Mouse (Mus musculus) neutrophil, adult 59 days (primary cell): ENCODE results near the gene S100a5. TPM values are rescaled to one million over a fixed set of nuclear protein-coding genes. Genes with fewer than 3 reads are reported as not detected.

Experiments
- total RNA-seq, 2 experiments: library from RNA; stranded (reverse); gene quantifications; 1 replicate in 1 of 2; 2 replicates in 1 of 2; pipeline ENCODE4 v1.2.4; 2023

The S100a5 gene
- total RNA-seq: not detected

DNA sequence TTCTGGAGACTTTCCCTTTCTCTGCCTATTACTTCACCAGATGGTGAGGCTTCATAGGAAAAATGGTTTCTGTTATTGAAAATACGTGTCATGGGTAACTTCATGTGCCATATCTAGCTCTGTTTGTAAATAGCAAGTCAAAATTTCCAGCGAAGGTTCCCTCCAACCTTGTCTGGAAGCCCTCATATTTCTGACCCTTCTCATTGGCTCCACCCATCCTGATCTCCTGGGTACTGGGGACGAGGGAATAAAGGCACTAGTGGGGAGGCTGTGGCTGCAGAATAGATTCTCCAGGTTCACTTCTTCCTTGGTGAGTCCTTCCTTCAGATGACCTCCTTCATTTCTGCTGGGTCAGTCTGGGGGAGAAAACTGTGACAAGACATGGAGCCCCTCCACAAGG lies at the start of gene S100a5:
Gene S100a5, plus strand, starts transcription at position 301 of the 400 bp plus-strand sequence.

DNA sequence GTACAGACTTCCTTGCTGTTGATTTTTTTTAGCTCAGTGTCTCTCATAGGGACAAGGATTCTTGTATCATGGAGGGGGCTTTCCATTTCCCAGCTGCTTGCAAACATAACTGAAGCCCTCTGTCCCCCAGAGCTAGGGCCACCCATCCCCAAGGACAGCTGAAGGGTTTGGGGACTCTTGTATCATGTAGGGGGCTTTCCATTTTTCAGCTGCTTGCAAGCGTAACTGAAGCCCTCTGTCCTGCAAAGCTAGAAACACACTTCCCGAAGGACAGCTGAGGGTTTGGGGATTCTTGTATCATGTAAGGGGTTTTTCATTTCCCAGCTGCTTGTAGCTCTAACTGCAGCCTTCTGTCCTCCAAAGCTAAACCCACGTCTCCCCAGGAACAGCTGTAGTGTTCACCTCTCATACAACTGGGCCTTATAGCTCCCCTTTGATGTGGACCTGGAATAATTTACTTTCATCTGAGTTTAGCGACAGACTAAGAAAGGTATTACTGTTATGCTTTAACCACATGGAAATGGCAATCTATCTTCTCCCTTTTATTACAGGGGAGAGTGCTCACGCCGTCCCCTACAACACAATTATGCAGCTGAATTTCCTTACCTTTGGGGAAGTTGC lies 48.2 kb upstream of the S100a5 start, which contains the start of gene S100a3:
Gene S100a3, plus strand, starts transcription at position 571 of the 621 bp plus-strand sequence.

DNA sequence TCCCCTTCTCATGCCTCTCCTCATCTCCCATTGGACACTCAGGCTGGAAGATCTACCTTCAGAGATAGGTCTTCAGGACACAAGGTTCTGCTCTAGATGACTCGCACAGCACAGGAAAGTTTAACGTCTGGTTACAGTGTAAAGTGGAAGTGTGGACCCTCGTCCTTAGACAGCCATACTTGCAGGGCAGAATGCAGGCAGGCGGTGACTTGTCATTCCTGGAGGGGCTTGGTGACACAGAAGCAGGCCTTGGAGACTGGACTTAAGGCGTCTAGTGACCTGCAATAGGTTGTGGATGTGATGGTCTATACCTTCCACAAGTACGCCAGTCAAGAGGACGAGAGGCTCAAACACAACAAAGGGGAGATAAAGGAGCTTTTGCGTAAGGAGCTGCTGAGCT lies 18.4 kb upstream of the S100a5 start, which contains the start of gene S100a2:
Gene S100a2, plus strand, starts transcription at position 301 of the 400 bp plus-strand sequence.

DNA sequence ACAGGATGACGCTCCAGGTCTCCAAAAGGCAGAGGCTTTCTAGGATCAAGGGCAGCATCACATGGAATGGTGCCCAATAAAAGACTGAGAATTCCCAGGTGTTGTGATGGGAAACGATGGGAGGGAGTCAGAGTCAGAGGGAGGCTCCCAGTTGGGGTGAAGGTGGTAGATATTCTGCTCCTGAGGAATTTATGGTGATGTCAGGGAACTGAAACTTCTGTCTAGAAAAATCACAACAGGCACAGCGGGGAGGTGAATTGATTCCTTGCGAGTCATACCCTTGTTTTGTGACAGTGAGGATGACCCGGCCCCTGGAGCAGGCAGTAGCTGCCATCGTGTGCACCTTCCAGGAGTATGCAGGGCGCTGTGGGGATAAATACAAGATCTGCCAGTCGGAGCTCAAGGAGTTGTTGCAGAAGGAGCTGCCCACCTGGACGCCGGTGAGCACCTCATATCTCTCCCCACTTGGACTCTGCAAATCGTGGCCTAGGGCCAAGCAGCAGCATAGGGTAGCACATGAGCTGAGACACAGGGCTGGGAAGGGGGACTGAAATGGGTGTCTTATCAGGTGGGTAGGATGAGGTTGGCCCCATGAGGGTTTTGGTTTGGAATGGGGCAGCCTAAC lies 6.7 kb upstream of the S100a5 start, which contains the start of gene Gm42674:
Gene Gm42674, plus strand, starts transcription at position 419 of the 625 bp plus-strand sequence.

DNA sequence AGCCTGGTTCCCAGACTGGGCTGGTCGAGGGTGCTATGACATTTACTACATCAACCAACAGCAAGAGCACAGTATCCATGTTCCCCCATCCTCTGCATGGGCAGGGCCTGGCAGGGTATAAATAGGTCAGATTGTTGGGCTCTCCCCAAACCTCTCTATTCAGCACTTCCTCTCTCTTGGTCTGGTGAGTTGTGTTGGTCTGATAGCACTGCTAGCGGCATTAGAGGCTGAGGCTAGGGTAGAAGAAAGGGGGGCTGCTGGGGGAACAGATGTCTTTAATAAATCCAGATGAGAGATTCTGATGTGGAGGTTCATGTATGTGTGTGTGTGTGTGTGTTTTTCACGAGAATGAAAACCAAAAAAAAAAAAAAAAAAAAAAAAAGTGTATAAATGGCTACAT lies 4.7 kb upstream of the S100a5 start, which contains the start of gene S100a4:
Gene S100a4, plus strand, starts transcription at position 149 of the 400 bp plus-strand sequence.

DNA sequence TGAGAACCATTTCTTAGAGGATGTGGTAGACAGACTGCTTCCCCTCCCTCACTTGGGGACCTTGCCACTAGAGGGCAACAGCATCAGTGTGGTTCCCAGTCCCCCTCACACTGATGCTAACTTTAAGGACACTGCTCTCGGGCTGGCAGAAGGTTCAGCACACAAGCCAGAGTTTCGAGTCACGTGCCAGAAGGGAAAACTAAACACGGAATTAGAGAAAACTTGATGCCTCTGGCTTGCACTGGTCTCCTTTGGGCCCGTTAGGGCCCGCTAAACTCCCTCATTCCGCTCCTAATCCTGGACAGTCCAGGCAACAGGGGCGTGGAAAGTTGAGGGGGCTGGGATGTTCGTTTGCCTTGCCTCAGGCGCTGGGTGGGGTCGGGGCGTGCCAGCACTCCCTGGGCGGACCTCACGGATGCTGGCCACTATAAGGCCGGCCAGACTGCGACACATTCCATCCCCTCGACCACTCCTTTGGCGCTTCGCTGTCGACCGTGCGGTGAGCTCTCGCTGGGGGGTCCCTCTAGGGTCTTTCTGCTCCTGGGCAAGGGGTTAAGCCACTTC lies 4.5 kb downstream of the S100a5 start, which contains the start of gene S100a6:
Gene S100a6, plus strand, starts transcription at position 155 of the 564 bp plus-strand sequence.

DNA sequence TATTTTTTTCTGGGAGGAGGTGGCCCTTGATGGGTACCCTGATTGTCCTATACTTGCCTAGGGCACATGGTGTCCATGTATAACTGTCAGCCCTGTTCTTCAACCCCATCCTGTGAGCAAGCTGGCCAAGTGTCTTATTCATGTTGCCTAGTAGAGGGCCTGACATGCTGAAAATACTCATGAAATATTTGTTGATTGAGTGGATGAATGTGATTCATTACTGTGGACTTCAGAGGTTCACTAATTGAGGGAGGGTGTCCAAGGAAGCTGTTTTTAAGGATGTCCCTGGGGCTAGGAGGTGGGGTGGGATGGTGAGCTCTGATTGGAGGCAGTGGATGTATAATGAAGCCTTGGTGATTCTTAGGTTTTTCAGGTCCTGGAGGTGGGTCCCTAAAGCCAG lies 45.4 kb downstream of the S100a5 start, which contains the start of gene S100a7a:
Gene S100a7a, plus strand, starts transcription at position 301 of the 400 bp plus-strand sequence.

Other genes starting within 250 kb of the S100a5 start
- 1 to 10 TPM; 1.3 to 1.6 TPM for gene Slc27a3, start 218.6 kb upstream of the S100a5 start, total RNA-seq
- gene Ints3, start 174.9 kb upstream of the S100a5 start, total RNA-seq: 10 to 100 TPM; 41.6 to 47.1 TPM
- gene Npr1, start 142.7 kb upstream of the S100a5 start, total RNA-seq: under 1 TPM; 0.24 to 0.53 TPM
- 10 to 100 TPM; 48.3 to 54.9 TPM for gene Ilf2, start 132.4 kb upstream of the S100a5 start, total RNA-seq
- 10 to 100 TPM; 29.9 to 34.6 TPM for gene Snapin, start 117.5 kb upstream of the S100a5 start, total RNA-seq
- gene Chtop, start 99.0 kb upstream of the S100a5 start, total RNA-seq: 10 to 100 TPM; 71.9 to 85.5 TPM
- 10 to 100 TPM; 20.7 to 24.0 TPM for gene S100a1, start 94.1 kb upstream of the S100a5 start, total RNA-seq
- gene S100a13, start 94.1 kb upstream of the S100a5 start, total RNA-seq: 10 to 100 TPM; 37.9 to 38.8 TPM
- under 1 TPM in 1 of 2 experiments, not detected in 1; 0.69 TPM for gene S100a14, start 81.7 kb upstream of the S100a5 start, total RNA-seq
- gene S100a16, start 71.3 kb upstream of the S100a5 start, total RNA-seq: not detected
- 1 to 10 TPM; 5.8 to 6.8 TPM for gene S100a3, start 47.9 kb upstream of the S100a5 start, total RNA-seq
- 1 to 10 TPM; 1.6 to 3.5 TPM for gene S100a2, start 18.3 kb upstream of the S100a5 start, total RNA-seq
- gene Gm42674, start 6.6 kb upstream of the S100a5 start, total RNA-seq: not detected
- gene S100a4, start 4.8 kb upstream of the S100a5 start, total RNA-seq: 100 to 1,000 TPM; 261 to 505 TPM
- gene S100a6, start 4.4 kb downstream of the S100a5 start, total RNA-seq: 1,000 to 10,000 TPM; 1,472 to 1,540 TPM
- 1 to 10 TPM; 1.4 to 1.6 TPM for gene S100a7a, start 45.5 kb downstream of the S100a5 start, total RNA-seq
- over 10,000 TPM; 44,455 to 51,539 TPM for gene S100a8, start 60.5 kb downstream of the S100a5 start, total RNA-seq
- gene S100a9, start 87.2 kb downstream of the S100a5 start, total RNA-seq: over 10,000 TPM; 52,893 to 61,962 TPM
- 1 to 10 TPM in 1 of 2 experiments, under 1 TPM in 1; 0.55 to 1.7 TPM for gene Pglyrp4, start 118.4 kb downstream of the S100a5 start, total RNA-seq
- gene Gm5849, start 169.4 kb downstream of the S100a5 start, total RNA-seq: not detected